Mouse (Mus musculus) monocyte, adult 5-6 weeks (primary cell): ENCODE results near the gene Stard7. TPM values are rescaled to one million over a fixed set of nuclear protein-coding genes. Genes with fewer than 3 reads are reported as not detected.

ENCODE experiments used
- ATAC-seq: fragments of 153-309, 156-312 bp; replicated peaks from 2 replicates; pipeline ENCODE4 v1.8.0; 2017; ENCODE audit warnings: mild to moderate bottlenecking; ENCODE audit not compliant: low TSS enrichment, insufficient number of reproducible peaks, severe bottlenecking, poor library complexity, low FRiP score
- total RNA-seq: library from RNA; stranded (forward); fragments of 200-1000, 200-491, 200-594 nt; gene quantifications from 3 replicates; pipeline ENCODE4 v1.2.3, GENCODE M21; 2017

Stard7 gene
- total RNA-seq, 1 experiment from 2014 or later = 93.7 TPM

DNA sequence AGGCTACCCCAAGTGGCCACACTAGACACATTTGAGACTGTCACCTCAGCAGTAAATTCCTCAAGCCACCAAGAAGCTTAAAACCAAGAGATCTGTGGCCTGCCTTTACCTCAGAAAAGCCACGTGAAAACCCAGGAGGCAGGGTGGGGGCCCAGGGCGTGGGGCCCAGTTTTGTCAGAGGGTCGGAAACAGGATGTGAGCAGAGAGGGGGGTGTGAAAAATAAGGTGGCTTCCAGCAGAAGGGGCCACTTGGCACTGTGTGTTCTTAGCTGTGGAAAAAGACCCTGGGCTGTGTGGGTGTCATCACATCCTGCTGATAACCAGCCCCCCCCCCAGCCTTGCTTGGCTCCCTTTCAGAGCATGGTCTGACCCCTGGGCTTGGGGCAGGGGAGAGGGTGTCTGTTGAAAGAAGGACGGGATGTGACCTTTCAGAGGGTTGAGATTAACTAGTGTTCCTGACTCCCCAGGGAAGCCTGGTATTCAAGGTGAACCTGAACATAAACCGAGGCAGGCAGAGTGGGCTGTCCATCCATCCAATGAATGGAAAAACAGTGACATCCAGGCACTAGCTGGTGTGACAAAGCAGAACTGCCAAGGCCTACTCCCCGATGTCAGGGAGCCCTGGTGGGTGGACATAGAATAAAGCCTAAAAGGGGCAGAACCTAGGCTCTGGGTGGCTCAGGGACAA, 44.6 kb downstream of the Stard7 start:
- ATAC-seq = peak; percentile 54; the same call in 1 of the 2 replicates

GRCm38 (mm10) chr2:127315155-127315470, 45.1 kb downstream of the Stard7 start:
- ATAC-seq = no peak

DNA sequence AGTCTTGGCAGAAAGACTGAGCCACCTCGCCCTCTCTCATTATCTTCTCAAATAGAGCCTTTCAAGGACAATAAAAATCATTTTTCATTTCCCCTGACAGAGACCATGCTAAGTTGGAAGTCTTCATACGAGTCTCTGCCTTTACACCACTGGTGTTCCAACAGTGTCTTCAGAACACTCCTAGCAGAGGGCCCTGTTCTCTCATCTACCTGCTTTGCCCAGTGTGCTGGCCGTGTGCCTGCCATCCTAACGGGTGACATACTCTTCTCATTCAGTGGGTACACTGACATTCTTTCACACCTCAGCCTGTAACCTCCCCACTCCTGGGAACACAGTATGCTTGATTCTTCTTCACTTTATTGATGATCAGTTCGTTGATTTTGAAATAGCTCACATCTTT, 46.4 kb downstream of the Stard7 start:
- ATAC-seq = no peak

- ATAC-seq = peak; percentile 29; the same call in 1 of the 2 replicates
These were observed 48.1 kb downstream of the Stard7 start for GRCm38 (mm10) chr2:127318136-127318535.

DNA sequence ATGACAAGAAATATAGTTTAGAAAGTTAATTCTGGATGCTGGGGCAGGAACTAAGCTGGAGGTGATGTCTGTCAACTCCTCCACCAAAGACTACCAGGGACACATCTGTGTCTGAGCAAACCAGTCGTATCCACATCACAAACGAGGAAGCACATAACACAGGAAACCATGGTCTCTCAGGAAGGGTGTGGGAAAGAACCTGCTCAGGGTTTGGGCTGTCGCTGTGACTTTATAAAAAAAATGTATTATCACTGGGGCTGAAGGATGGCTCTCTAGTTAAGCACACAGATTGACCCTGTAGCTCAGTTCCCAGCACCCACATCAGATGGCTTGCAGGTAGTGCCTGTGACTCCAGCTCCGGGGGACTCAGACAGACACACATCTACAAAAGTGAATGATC, 49.1 kb downstream of the Stard7 start:
- no peak for ATAC-seq

GRCm38 (mm10) chr2:127322671-127323285, 52.8 kb downstream of the Stard7 start:
- ATAC-seq = no peak

DNA sequence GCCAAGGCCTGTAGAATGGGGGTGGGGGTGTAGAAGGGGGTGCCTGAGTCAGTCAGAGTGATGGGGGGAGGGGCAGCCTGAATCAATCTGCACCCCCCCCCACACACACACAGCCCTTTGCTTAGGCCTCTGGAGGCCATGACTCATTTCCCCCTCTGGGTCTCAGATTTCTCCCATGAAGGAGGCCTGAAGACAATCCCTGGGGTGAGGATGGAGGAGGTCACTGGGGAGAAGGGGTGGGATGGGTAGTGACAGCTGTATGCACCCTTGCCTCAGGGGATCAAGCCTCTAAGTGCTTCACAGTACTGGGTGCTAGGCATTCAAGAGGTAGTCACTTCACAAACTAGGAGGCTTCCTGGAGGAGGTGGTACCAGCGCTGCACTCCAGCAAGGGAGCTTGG, 53.6 kb downstream of the Stard7 start:
- ATAC-seq = no peak

- no peak; the same call in 1 of the 2 replicates for ATAC-seq
These were observed 54.4 kb downstream of the Stard7 start for GRCm38 (mm10) chr2:127324456-127324855.

GRCm38 (mm10) chr2:127328090-127328851, 58.3 kb downstream of the Stard7 start:
- ATAC-seq = no peak

DNA sequence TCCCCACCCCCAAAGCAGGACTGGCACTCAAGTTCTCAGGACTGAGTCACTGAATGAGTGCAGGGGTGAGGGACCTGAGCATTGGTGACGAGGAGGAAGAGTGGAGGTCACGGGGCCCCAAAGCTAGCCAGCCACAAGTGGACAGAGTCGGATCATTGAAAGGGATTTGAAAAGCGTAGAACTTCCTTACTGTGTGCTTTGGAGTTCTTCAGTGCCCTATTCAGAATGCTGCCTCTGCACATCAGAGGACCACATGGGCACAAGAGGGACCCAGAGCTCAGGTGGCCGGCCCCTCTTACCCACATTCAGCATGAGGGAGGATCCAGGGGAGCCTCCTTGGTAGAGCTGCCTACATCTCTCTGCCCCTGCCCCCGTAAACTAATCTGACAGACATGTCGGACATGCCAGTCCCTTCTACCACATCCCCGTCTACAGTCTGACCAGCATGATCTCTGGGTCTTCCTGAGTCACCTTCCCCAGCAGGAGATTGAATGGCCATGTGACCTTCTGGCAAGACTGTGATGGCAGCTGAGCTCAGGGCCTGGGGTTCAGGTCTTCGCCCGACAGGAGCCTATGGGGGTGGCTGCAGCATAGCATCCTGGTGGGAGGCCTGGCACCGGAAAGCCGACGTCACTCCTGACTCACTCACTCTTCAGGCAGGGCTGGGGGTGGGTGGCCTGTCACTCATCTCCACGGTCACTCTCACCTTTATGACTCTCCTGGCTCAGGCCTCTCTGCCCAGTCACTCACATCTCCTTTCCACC, 63.0 kb downstream of the Stard7 start:
- no peak for ATAC-seq

- ATAC-seq = no peak
These were observed 64.1 kb downstream of the Stard7 start for GRCm38 (mm10) chr2:127333945-127334603.

GRCm38 (mm10) chr2:127335078-127335541, 65.1 kb downstream of the Stard7 start:
- ATAC-seq = peak; percentile 33

GRCm38 (mm10) chr2:127335767-127336496, 65.9 kb downstream of the Stard7 start, which contains the start of gene Dusp2:
TSS of gene Dusp2 (plus strand) at chr2:127336159.
- peak; percentile 55 for ATAC-seq

DNA sequence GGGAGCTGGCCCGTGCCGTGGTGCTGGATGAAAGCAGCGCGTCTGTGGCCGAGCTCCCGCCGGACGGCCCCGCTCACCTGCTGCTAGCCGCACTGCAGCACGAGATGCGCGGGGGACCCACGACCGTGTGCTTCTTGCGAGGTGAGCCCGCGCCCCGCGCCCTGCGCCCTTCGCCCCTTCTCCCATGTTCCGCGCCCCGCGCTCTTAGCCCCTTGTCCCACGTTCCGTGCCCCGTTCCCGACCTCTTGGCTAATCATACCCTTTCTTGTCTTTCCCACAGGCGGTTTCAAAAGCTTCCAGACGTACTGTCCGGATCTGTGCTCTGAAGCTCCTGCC, 66.4 kb downstream of the Stard7 start:
- no peak for ATAC-seq

DNA sequence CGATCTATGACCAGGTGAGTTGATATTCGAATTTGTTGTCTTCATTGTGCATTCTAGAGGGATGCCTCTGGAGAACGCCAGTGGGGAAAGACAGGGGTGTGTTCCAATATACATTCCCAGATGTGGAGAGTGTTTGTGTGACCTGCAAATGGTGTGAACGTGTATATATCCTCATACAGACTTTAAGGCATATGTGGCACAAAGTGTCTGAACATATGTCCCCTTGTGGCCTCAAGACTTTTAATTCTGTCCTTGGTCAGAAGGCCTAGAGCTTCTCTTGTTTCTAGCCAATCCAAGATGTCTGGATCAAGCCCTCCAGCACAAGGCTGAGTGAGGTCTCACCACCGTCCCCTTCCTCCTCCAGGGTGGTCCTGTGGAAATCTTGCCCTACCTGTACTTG, 66.9 kb downstream of the Stard7 start:
- ATAC-seq = no peak

- peak; percentile 18; the same call in 1 of the 2 replicates for ATAC-seq
These were observed 67.5 kb downstream of the Stard7 start for GRCm38 (mm10) chr2:127337531-127337930.

DNA sequence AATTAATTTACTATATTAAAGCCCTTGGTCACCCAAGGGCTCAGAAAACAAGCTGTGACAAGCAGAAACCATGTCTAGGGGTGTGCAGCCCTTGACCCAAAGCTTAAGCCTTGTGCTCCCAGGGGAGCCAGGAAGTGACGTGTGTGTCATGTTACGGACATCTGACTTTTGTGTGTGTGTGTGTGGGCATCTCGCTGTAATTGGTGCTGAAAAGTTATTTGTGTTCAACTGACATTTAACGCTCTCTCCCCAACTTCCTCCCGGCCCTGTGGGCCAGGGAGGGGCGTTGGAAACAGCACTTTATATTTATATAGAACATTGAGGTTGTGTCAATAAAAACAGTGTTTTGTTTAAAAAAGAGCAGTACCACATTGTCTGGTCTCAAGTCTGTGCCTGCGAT, 68.0 kb downstream of the Stard7 start:
- ATAC-seq = peak; percentile 37

- ATAC-seq = no peak
These were observed 68.4 kb downstream of the Stard7 start, which contains the start of gene Astl for GRCm38 (mm10) chr2:127338416-127338815. TSS of gene Astl (plus strand) at chr2:127338639.
